Mouse (Mus musculus) lung, postnatal 0 days (tissue): Measurements from ENCODE around the gene Madd.

Experiments used
- CTCF ChIP-seq: IDR thresholded peaks from 2 replicates; pipeline ENCODE4 v1.5.1; 2016; ENCODE audit warnings: antibody characterized with exemption, mild to moderate bottlenecking
- EP300 ChIP-seq: IDR thresholded peaks from 2 replicates; pipeline ENCODE4 v1.6.1; 2016; ENCODE audit warnings: antibody characterized with exemption, mild to moderate bottlenecking, control low read depth

GRCm38 (mm10) chr2:91223614-91224013 is 40.0 kb upstream of the Madd start:
- TF ChIP-seq EP300 (no peak), CTCF (peak; percentile 31; the same call in 1 of the 2 replicates)
